Mouse (Mus musculus) ovary, adult 10 weeks (tissue): ENCODE measurements around the gene Mt4. TPM values are rescaled to one million over a fixed set of nuclear protein-coding genes. Genes with fewer than 3 reads are reported as not detected.

Experiments
- polyA plus RNA-seq: library from polyadenylated mRNA; stranded (reverse); fragments of 350-450 nt; fragmentation: Illumina TruSeq; extraction: RNeasy Lipid Tissue Mini Kit (QIAGEN cat#74804); gene quantifications from one replicate; pipeline ENCODE4 v1.2.3, GENCODE M21; 2014

The Mt4 gene
- polyA plus RNA-seq = not detected

GRCm38 (mm10) chr8:94136933-94137332, at the start of gene Mt4:
Mt4 (plus strand) TSS chr8:94137197.

DNA sequence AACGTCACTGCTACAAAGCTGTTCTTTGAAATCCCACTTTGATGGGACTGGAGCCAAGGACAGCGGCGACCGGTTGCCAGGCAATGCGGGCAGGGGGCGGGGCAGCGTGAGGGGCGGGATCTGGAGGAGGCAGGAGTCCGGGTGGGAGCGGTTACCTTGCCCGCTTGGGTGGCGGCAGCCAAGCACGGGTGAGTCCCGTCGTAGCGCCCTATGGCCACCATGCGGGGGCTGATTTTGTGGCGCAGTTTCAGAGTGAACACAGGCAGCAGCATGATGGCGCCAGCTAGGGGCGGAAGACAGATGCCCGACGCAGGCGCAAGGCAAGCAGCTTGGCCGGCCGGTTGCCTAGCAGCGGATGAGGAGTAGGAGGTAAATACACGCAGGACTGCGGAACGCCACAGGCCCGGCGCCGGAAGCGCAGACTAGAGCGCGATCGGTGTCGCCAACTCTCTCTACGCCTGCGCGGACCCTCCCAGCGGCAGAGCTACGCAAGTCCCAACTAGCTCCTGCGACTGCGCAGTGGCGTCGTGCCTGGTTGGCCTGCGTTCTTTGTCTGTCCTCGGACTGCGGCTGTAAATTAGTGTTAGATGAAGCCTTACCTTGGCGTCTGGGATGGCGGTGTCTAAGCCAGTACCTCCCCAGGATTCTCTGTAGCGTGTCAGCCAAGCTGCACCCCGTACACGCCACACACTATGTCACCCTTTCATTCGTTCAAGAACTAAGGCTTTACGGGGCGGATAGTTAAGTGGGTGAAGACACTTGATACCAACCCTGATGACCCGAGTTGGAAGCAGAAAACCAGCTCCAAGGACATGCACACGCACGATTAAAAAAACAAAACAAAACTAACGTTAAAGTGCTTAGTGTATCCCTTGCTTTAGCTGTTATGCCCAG, 38.7 kb upstream of the Mt4 start, which contains the start of gene Bbs2:
Gene Bbs2, minus strand, starts transcription at position 848 of the 894 bp plus-strand sequence.

DNA sequence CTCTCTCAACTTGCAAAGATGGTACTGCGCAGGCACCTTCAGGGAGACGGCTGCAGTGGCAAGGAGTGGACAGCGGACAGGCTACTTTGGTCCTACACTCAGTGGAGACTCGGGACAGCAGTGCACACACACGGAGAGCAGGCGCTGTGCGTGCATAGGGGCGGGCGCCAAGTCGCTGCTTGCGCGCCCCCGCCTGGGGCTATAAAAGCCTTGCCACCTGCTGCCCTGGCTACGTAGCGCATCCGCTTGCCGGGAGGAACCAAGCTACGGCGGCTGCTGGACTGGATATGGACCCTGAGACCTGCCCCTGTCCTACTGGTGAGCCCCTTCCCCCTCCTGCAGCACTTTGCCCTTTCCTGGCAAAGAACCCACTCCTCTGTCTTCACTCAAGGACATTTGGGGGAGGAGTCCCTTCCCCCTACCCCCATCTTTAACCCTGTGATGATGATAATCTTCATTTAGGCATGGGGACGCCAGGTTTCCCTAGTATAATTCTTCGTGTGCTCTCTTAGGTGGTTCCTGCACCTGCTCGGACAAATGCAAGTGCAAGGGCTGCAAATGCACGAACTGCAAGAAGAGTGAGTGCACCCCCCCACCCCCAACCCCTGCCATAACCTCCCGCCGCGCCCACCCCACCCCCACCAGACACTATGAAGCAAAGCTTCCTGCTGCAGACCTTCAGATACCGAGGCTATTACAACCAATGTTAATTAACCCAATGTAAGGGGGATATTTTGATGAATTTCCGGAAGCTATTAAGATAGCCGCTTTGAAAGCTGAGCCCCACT, 15.7 kb downstream of the Mt4 start, which contains the start of gene Mt3:
Gene Mt3, plus strand, starts transcription at position 95 of the 788 bp plus-strand sequence.

GRCm38 (mm10) chr8:94172075-94172808, 35.2 kb downstream of the Mt4 start, which contains the start of gene Mt2:
Mt2 (plus strand) TSS chr8:94172664.

DNA sequence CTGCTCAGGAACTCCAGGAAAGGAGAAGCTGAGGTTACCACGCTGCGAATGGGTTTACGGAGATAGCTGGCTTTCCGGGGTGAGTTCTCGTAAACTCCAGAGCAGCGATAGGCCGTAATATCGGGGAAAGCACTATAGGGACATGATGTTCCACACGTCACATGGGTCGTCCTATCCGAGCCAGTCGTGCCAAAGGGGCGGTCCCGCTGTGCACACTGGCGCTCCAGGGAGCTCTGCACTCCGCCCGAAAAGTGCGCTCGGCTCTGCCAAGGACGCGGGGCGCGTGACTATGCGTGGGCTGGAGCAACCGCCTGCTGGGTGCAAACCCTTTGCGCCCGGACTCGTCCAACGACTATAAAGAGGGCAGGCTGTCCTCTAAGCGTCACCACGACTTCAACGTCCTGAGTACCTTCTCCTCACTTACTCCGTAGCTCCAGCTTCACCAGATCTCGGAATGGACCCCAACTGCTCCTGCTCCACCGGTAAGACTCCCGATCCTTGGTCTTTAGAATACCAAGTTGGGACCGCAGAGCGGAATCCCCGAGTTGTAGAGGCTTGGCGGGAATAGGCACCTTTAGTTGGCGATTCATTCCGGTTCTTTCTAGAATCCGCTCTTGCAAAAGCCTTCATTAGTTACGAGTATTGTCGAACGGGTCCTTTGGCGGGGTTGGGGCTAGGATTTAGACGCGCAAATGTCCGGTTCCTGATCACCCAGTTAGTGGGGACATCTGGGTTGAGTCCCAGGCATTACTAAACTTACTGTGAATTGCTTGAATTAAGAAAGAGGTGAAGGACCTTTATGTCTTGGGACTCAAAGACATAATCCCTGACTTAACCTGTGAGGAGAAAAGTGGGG, 42.1 kb downstream of the Mt4 start, which contains the start of gene Mt1:
Gene Mt1, plus strand, starts transcription at position 226 of the 856 bp plus-strand sequence.

Other genes starting within 250 kb of the Mt4 start
- gene Amfr, start 124.4 kb upstream of the Mt4 start, polyA plus RNA-seq = 194 TPM
- gene Nudt21, start 100.2 kb upstream of the Mt4 start, polyA plus RNA-seq = 188 TPM
- gene Ogfod1, start 100.0 kb upstream of the Mt4 start, polyA plus RNA-seq = 22.6 TPM
- 11.3 TPM for gene Bbs2, start 38.3 kb upstream of the Mt4 start, polyA plus RNA-seq
- gene Mt3, start 15.4 kb downstream of the Mt4 start, polyA plus RNA-seq = not detected
- gene Mt2, start 35.5 kb downstream of the Mt4 start, polyA plus RNA-seq = 34.3 TPM
- gene Mt1, start 41.9 kb downstream of the Mt4 start, polyA plus RNA-seq = 12.5 TPM
- 21.6 TPM for gene Nup93, start 77.4 kb downstream of the Mt4 start, polyA plus RNA-seq
- gene Slc12a3, start 192.0 kb downstream of the Mt4 start, polyA plus RNA-seq = not detected
- 55.4 TPM for gene Herpud1, start 249.2 kb downstream of the Mt4 start, polyA plus RNA-seq